Mouse (Mus musculus) neural tube, embryonic 14.5 days (tissue): ENCODE data around the gene Cspg4. TPM values are rescaled to one million over a fixed set of nuclear protein-coding genes. Genes with fewer than 3 reads are reported as not detected.
A peak's percentile ranks its signal among the peaks of the same experiment; 100 is the strongest.

ENCODE experiments used
- ATAC-seq: fragments of 200-750 bp; cut with Nextera tagmentation; 2 replicates; pipeline ENCODE4 v1.8.0; 2017; ENCODE audit warnings: low read depth, mild to moderate bottlenecking, moderate TSS enrichment, moderate library complexity
- H3K27ac ChIP-seq: fragments of 300-500 bp; sonication (generic); 2 replicates; pipeline ENCODE4 v1.5.1; 2014; ENCODE audit warnings: low read depth, mild to moderate bottlenecking, control low read depth, low read length, moderate library complexity, mixed read lengths
- H3K27me3 ChIP-seq: fragments of 300-500 bp; sonication (generic); 2 replicates; pipeline ENCODE4 v1.6.1; 2014; ENCODE audit warnings: low read length; ENCODE audit not compliant: control insufficient read depth, insufficient read depth
- H3K36me3 ChIP-seq: fragments of 300-500 bp; sonication (generic); 2 replicates; pipeline ENCODE4 v1.6.1; 2014; ENCODE audit warnings: low read length, mixed read lengths; ENCODE audit not compliant: control insufficient read depth, insufficient read depth
- H3K4me1 ChIP-seq: fragments of 300-500 bp; sonication (generic); 2 replicates; pipeline ENCODE4 v1.6.1; 2014; ENCODE audit warnings: low read length; ENCODE audit not compliant: control insufficient read depth, insufficient read depth
- H3K4me2 ChIP-seq: fragments of 300-500 bp; sonication (generic); 2 replicates; pipeline ENCODE4 v1.6.1; 2014; ENCODE audit warnings: mild to moderate bottlenecking, low read depth, low read length, control low read depth
- H3K4me3 ChIP-seq: fragments of 300-500 bp; sonication (generic); 2 replicates; pipeline ENCODE4 v1.5.1; 2014; ENCODE audit warnings: low read depth, low read length, control low read depth, mixed read lengths
- H3K9ac ChIP-seq: fragments of 300-500 bp; sonication (generic); replicated peaks from 2 replicates; pipeline ENCODE4 v1.6.1; 2014; ENCODE audit warnings: low read depth, mild to moderate bottlenecking, control low read depth, low read length, mixed read lengths
- H3K9me3 ChIP-seq: fragments of 300-500 bp; sonication (generic); 2 replicates; pipeline ENCODE4 v1.6.1; 2016; ENCODE audit warnings: low read length; ENCODE audit not compliant: control insufficient read depth
- WGBS: fragments of 180-500 bp; shearing (Covaris S2); extraction: QIAGEN DNeasy Blood & Tissue Kit; methylation state at CpG from one replicate; pipeline ENCODE4 v1.1.7; 2014; 5-methylcytosine and 5-hydroxymethylcytosine counted together
- polyA plus RNA-seq: library from polyadenylated mRNA; unstranded; fragments of >200 nt; fragmentation: Nextera tagmentation; extraction: Ambion mirVana; gene quantifications from 2 replicates; pipeline ENCODE4 v1.2.1, GENCODE M21; 2014

Gene Cspg4
- polyA plus RNA-seq, 1 experiment from 2014 or later = 6.1 TPM

DNA sequence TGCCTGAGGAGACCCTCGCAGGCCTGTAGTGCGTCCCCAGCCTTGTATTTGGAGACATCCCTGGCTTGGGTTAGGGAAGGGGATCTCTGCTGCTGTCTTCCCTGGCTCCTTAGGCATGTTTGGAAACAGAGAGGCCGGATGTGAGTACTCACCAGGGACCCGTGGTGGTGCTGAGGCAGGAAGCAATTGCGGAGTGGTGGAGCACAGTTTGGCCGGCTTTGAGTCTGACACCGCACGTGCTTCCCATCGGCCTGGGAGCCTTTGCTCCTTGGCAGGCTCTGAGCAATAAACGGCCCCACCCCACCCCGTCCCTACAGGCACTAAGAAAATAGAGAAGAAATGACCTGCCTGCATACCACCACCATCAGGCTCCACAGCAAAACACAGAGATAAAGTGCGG lies 18.0 kb downstream of the Cspg4 start:
- H3K4me1 ChIP-seq = no peaks in the 10 kb centered on the region
- 58% methylated on average over 12 of the region's 12 CpGs for WGBS
- no peaks in the 10 kb centered on the region for H3K27me3 ChIP-seq
- no peak overlapping the region for H3K4me2 ChIP-seq
- no peak overlapping the region for H3K4me3 ChIP-seq
- ATAC-seq = no peak
- H3K36me3 ChIP-seq = no peaks in the 10 kb centered on the region
- H3K9me3 ChIP-seq = no peaks in the 10 kb centered on the region
- H3K9ac ChIP-seq = no peak overlapping the region
- no peak overlapping the region for H3K27ac ChIP-seq

DNA sequence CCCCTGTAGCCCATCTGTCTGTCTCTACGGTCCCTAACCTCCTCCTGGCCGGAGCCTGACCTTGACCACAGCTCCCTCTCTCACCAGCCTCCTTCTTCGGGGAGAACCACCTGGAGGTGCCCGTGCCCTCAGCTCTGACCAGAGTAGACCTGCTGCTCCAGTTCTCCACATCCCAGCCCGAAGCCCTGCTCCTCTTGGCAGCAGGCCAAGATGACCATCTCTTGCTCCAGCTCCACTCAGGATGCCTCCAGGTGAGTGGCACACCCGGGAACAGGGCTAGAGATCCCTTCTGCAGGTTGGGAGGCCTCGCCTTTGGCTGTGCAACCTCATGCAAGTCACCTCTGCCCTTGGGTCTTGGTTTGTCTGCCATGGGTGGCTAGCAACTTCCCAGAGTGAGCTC lies 18.6 kb downstream of the Cspg4 start:
- H3K27ac ChIP-seq = no peak overlapping the region
- H3K4me2 ChIP-seq = no peak overlapping the region
- ATAC-seq = no peak
- no peaks in the 10 kb centered on the region for H3K4me1 ChIP-seq
- H3K27me3 ChIP-seq = no peaks in the 10 kb centered on the region
- no peak overlapping the region for H3K9ac ChIP-seq
- no peaks in the 10 kb centered on the region for H3K9me3 ChIP-seq
- H3K4me3 ChIP-seq = no peak overlapping the region
- H3K36me3 ChIP-seq = no peaks in the 10 kb centered on the region
- WGBS = 85% methylated on average over 7 of the region's 7 CpGs

DNA sequence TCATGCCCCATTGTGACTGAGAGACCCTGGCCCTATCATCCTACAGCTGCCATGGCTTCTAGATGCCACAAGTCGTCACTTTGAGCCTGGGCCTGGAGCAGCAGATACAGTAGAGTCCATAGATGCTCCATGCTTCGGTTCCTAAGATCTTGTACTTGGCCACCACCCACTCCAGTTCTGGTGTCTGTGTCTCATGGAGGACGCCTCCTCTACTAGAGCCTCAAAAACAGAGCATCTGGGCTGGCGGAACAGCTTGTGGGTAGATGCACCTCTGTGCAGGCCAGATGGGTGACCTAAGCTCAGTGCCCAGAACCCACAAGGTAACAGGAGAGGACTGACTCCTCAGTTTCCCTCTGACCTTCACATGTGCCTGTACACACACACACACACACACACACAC lies 19.5 kb downstream of the Cspg4 start:
- H3K36me3 ChIP-seq = no peaks in the 10 kb centered on the region
- H3K27me3 ChIP-seq = no peaks in the 10 kb centered on the region
- H3K27ac ChIP-seq = no peak overlapping the region
- no peak overlapping the region for H3K4me2 ChIP-seq
- WGBS = 79% methylated on average over 4 of the region's 4 CpGs
- no peak overlapping the region for H3K4me3 ChIP-seq
- H3K9me3 ChIP-seq = no peaks in the 10 kb centered on the region
- H3K9ac ChIP-seq = no peak overlapping the region
- no peak for ATAC-seq
- no peaks in the 10 kb centered on the region for H3K4me1 ChIP-seq

DNA sequence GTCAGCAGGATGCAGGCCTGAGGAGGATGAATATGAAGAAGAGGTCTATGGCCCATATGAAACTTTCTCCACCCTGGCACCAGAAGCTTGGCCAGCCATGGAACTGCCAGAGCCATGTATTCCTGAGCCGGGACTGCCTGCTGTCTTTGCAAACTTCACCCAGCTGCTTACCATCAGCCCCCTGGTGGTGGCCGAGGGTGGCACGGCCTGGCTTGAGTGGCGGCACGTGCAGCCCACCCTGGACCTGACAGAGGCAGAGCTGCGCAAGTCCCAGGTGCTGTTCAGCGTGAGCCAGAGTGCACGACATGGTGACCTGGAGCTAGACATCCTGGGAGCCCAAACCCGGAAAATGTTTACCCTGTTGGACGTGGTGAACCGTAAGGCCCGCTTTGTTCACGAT lies 21.3 kb downstream of the Cspg4 start:
- Histone ChIP-seq H3K36me3 (no peaks in the 10 kb centered on the region), H3K9me3 (no peaks in the 10 kb centered on the region), H3K27me3 (no peaks in the 10 kb centered on the region), H3K4me1 (no peaks in the 10 kb centered on the region), H3K27ac (no peak overlapping the region), H3K4me2 (no peak overlapping the region), H3K9ac (no peak overlapping the region), H3K4me3 (no peak overlapping the region)
- WGBS = 62% methylated on average over 13 of the region's 13 CpGs
- ATAC-seq = no peak

DNA sequence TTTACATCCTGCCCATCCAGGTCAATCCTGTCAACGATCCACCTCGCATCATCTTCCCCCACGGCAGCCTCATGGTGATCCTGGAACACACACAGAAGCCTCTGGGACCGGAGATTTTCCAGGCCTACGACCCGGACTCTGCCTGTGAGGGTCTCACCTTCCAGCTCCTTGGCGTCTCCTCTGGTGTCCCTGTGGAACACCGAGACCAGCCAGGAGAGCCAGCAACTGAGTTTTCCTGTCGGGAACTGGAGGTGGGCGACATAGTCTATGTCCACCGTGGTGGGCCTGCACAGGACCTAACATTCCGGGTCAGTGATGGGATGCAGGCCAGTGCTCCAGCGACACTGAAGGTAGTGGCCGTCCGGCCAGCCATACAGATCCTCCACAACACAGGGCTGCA lies 21.8 kb downstream of the Cspg4 start:
- H3K4me1 ChIP-seq = 0 out of 2 replicates have a peak, but pooled peaks cover under 1% of the 10 kb centered on the region
- 94% methylated on average over 15 of the region's 15 CpGs for WGBS
- no peak overlapping the region for H3K4me3 ChIP-seq
- no peak overlapping the region for H3K27ac ChIP-seq
- no peak overlapping the region for H3K9ac ChIP-seq
- no peaks in the 10 kb centered on the region for H3K27me3 ChIP-seq
- no peak for ATAC-seq
- no peaks in the 10 kb centered on the region for H3K9me3 ChIP-seq
- H3K4me2 ChIP-seq = no peak overlapping the region
- no peaks in the 10 kb centered on the region for H3K36me3 ChIP-seq

DNA sequence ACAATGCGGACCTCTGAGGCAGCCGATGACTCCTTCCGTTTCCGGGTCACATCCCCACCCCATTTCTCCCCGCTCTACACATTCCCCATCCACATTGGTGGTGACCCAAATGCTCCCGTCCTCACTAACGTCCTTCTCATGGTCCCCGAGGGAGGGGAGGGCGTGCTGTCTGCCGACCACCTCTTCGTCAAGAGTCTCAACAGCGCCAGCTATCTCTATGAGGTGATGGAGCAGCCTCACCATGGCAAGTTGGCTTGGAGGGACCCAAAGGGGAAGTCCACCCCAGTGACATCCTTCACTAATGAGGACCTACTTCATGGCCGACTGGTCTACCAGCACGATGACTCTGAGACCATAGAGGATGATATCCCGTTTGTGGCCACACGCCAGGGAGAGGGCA lies 22.7 kb downstream of the Cspg4 start:
- no peak overlapping the region for H3K4me3 ChIP-seq
- H3K27me3 ChIP-seq = no peaks in the 10 kb centered on the region
- WGBS = 94% methylated on average over 16 of the region's 16 CpGs
- no peak overlapping the region for H3K9ac ChIP-seq
- no peak for ATAC-seq
- H3K4me2 ChIP-seq = no peak overlapping the region
- no peaks in the 10 kb centered on the region for H3K9me3 ChIP-seq
- no peaks in the 10 kb centered on the region for H3K36me3 ChIP-seq
- 0 out of 2 replicates have a peak, but pooled peaks cover 2% of the 10 kb centered on the region for H3K4me1 ChIP-seq
- no peak overlapping the region for H3K27ac ChIP-seq

DNA sequence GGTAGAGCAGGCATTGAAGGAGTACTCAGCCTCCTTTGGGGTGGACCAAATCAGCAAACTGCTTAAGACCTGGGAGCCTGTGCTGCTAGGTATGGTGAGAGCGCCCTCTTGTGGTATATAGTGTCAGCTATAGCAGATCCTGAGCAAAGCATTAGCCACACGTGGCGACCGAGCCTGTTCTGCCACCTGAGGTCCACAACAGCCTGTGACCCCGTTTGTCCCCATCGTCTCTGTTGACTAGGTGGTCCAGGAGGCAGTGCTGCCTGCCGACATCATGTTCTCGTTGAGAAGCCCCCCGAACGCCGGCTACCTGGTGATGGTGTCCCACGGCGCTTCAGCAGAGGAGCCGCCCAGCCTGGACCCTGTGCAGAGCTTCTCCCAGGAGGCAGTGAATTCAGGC lies 25.0 kb downstream of the Cspg4 start:
- H3K9me3 ChIP-seq = no peaks in the 10 kb centered on the region
- H3K36me3 ChIP-seq = no peaks in the 10 kb centered on the region
- H3K27me3 ChIP-seq = no peaks in the 10 kb centered on the region
- no peak overlapping the region for H3K27ac ChIP-seq
- peak overlapping the region; percentile 17 for H3K4me2 ChIP-seq
- no peak overlapping the region for H3K9ac ChIP-seq
- no peak overlapping the region for H3K4me3 ChIP-seq
- WGBS = 9% methylated on average over 14 of the region's 14 CpGs
- H3K4me1 ChIP-seq = peaks cover 11% of the 10 kb centered on the region; the same call in 1 of the 2 replicates
- ATAC-seq = peak; percentile 73

DNA sequence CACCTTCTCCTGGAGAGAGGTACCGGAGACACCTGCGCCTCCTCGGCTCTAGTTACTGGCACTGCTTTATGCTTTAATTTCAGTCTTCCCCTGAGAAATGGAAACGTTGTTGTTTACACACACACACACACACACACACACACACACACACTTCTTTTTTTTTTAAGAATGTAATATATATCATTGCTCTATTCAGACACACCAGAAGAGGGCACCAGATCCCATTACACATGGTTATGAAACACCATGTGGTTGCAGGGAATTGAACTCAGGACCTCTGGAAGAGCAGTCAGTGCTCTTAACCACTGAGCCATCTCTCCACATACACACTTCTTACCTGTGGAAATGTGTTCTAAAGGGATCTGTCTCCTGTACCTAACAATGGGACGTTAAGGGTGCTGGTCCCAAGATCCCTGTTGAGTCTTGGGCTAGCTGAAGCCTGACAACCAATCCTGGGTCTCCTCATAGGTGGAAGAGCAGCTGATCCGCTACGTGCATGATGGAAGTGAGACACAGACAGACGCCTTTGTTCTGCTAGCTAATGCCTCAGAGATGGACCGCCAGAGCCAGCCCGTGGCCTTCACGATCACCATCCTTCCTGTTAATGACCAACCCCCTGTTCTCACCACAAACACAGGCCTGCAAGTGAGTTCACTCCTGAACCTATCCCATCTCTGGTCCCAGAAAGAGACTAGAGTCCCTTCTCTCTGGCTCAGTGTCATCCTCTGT lies 25.9 kb downstream of the Cspg4 start:
- no peak overlapping the region for H3K9ac ChIP-seq
- no peaks in the 10 kb centered on the region for H3K36me3 ChIP-seq
- H3K4me1 ChIP-seq = peaks cover 11% of the 10 kb centered on the region; the same call in 1 of the 2 replicates
- H3K27ac ChIP-seq = no peak overlapping the region
- H3K27me3 ChIP-seq = no peaks in the 10 kb centered on the region
- H3K9me3 ChIP-seq = no peaks in the 10 kb centered on the region
- H3K4me2 ChIP-seq = no peak overlapping the region
- WGBS = 70% methylated on average over 11 of the region's 11 CpGs
- no peak overlapping the region for H3K4me3 ChIP-seq
- ATAC-seq = no peak

DNA sequence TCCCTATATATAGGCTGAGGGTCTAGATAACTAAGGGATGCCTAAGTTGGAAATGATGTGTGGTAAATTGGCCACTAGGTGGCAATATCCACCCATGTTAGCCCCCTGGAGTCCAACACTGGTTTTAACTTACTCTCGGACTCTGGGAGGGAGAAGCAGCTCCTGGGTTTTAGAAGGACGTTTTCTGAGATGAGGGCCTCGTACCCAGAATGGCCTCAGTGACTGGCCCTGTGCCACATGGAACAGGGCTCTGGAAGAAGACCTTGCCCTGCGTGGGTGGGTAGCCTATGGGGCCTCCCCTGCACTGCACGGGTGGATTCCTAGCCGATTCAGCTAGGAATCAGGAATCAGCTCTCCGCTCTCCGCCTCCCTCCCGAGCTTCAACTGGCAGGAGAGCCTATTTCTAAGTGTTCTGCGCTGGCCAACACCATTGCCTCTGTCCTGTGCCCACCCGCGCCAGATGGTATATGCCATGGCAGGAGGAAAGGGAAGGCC lies 26.7 kb downstream of the Cspg4 start:
- peaks cover 11% of the 10 kb centered on the region; the same call in 1 of the 2 replicates for H3K4me1 ChIP-seq
- peak; percentile 73 for ATAC-seq
- H3K9me3 ChIP-seq = no peaks in the 10 kb centered on the region
- H3K27me3 ChIP-seq = no peaks in the 10 kb centered on the region
- no peak overlapping the region for H3K4me3 ChIP-seq
- no peaks in the 10 kb centered on the region for H3K36me3 ChIP-seq
- H3K9ac ChIP-seq = no peak overlapping the region; the same call in 1 of the 2 replicates
- WGBS = 35% methylated on average over 12 of the region's 12 CpGs
- H3K27ac ChIP-seq = no peak overlapping the region
- peak overlapping the region; percentile 29; the same call in 1 of the 2 replicates for H3K4me2 ChIP-seq
